ENCODE assay signal across 20 mouse cellular contexts in the genomic region with DNA sequence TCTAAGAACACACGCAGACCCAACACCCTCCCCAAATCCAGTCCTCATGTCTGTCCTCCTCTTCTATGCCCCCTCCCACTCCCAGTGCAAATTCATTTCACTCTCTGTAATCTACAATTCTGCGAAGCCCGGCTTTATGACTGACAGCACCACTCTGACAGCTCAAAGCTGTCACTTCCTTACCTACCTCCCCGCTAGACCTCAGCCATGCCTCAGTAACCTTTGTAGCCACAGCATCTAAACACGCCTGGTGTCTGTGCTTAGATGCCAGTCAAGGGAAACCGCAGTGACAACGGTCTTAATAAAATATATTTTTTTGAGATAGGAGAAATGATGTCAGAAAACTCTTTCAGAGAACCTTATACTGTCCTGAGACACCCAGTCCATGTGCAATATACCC.
DNase-seq lines count a peak whose midpoint lies in the region; ATAC-seq lines count a peak whose summit lies in the region.
"Had no signal": no experiment of that assay in that cellular context is flagged by ENCODE, and none has a peak within 500 bp of the region (broad histone marks: within the 10 kb centered on the region; RNA-seq: fewer than 3 reads in every experiment).

No protein-coding gene starts in this region.

- 83% methylated on average over 7 of the region's 7 CpGs for WGBS in limb, embryonic 11.5 days
- 85% methylated on average over 7 of the region's 7 CpGs for WGBS in limb, embryonic 10.5 days
- WGBS in forebrain, embryonic 14.5 days, result 26% methylated on average over 7 of the region's 7 CpGs

- no peak for ATAC-seq in limb, embryonic 11.5 days (ENCODE audit: insufficient number of reproducible peaks, low FRiP score, low TSS enrichment, low read depth)
- ATAC-seq in common myeloid progenitor, adult 5-6 weeks (replicated peaks; ENCODE audit: low read depth, poor library complexity, severe bottlenecking), result peak; percentile 73
- no peak for ATAC-seq in forebrain, embryonic 14.5 days
- peak; percentile 62 for ATAC-seq in megakaryocyte progenitor cell, adult 5-6 weeks (replicated peaks; ENCODE audit: poor library complexity)

- H3K27ac ChIP-seq in limb, embryonic 11.5 days (replicated peaks; ENCODE audit: low read depth, low read length), result no peak overlapping the region
- H3K27ac ChIP-seq in limb, embryonic 10.5 days, result no peak overlapping the region
- H3K27ac ChIP-seq in forebrain, embryonic 14.5 days (ENCODE audit: low read depth, low read length), result peak overlapping the region; percentile 44; the same call in 1 of the 2 replicates

- no peaks in the 10 kb centered on the region; the same call in 1 of the 2 replicates for H3K36me3 ChIP-seq in limb, embryonic 11.5 days (ENCODE audit: control insufficient read depth, insufficient read depth, low read length)
- H3K36me3 ChIP-seq in limb, embryonic 10.5 days, result no peaks in the 10 kb centered on the region
- H3K36me3 ChIP-seq in forebrain, embryonic 14.5 days (ENCODE audit: control insufficient read depth, insufficient read depth, low read length), result no peaks in the 10 kb centered on the region
- H3K36me3 ChIP-seq: limb, embryonic 15.5 days had no signal

- no peaks in the 10 kb centered on the region for H3K27me3 ChIP-seq in limb, embryonic 11.5 days (ENCODE audit: control insufficient read depth, insufficient read depth, low read length)
- H3K27me3 ChIP-seq in limb, embryonic 10.5 days (ENCODE audit: low read depth, poor library complexity, severe bottlenecking), result no peaks in the 10 kb centered on the region
- no peaks in the 10 kb centered on the region for H3K27me3 ChIP-seq in forebrain, embryonic 14.5 days (replicated peaks; ENCODE audit: control insufficient read depth, insufficient read depth, low read length)
- H3K27me3 ChIP-seq: heart, embryonic 13.5 days; limb, embryonic 15.5 days had no signal

- H3K4me1 ChIP-seq in limb, embryonic 11.5 days (ENCODE audit: control insufficient read depth, insufficient read depth, low read length), result peaks cover 9% of the 10 kb centered on the region; the same call in 1 of the 2 replicates
- peaks cover 44% of the 10 kb centered on the region for H3K4me1 ChIP-seq in limb, embryonic 10.5 days
- peaks cover 15% of the 10 kb centered on the region for H3K4me1 ChIP-seq in forebrain, embryonic 14.5 days (ENCODE audit: control insufficient read depth, insufficient read depth, low read length)

- peak; percentile 18 for DNase-seq in limb, embryonic 11.5 days (ENCODE audit: low spot score)
- no peak for DNase-seq in limb, embryonic 10.5 days (ENCODE audit: low spot score)
- DNase-seq in forebrain, embryonic 14.5 days (ENCODE audit: low spot score), result no peak
- no peak for DNase-seq in yolk sac, embryonic 10.5 days (ENCODE audit: low spot score)
- no peak for DNase-seq in left cerebral cortex, postnatal 36 days (ENCODE audit: low spot score in 2 of 2)
- DNase-seq in left cerebral cortex, adult 11 months (ENCODE audit: low spot score), result no peak
- DNase-seq: cerebellum, postnatal 10 days; embryo, embryonic 11 days; gastrocnemius, postnatal 14 days; heart, postnatal 4 days; kidney, adult 9 months; kidney, postnatal 4 days; lung, adult 18-20 months; lung, postnatal 36 days; right cerebral cortex, postnatal 14 days; thymus, postnatal 25 days had no signal

- no peak overlapping the region for H3K4me3 ChIP-seq in limb, embryonic 11.5 days (ENCODE audit: low read depth, low read length)
- H3K4me3 ChIP-seq in limb, embryonic 10.5 days, result no peak overlapping the region
- peak overlapping the region; percentile 25 for H3K4me3 ChIP-seq in forebrain, embryonic 14.5 days (ENCODE audit: low read depth, low read length)

- H3K4me2 ChIP-seq in limb, embryonic 11.5 days (ENCODE audit: low read depth, severe bottlenecking), result no peak overlapping the region
- H3K4me2 ChIP-seq in forebrain, embryonic 14.5 days (ENCODE audit: low read length), result peak overlapping the region; percentile 49

- intact Hi-C loops in left cerebral cortex, postnatal 36 days (cut with DNase I), result no loop called here

- no peaks in the 10 kb centered on the region for H3K9me3 ChIP-seq in limb, embryonic 11.5 days (ENCODE audit: control insufficient read depth, low read length)
- no peaks in the 10 kb centered on the region for H3K9me3 ChIP-seq in limb, embryonic 10.5 days (replicated peaks)
- no peaks in the 10 kb centered on the region for H3K9me3 ChIP-seq in forebrain, embryonic 14.5 days (replicated peaks; ENCODE audit: control insufficient read depth, low read length)
- H3K9me3 ChIP-seq: heart, embryonic 13.5 days; limb, embryonic 15.5 days had no signal

- H3K9ac ChIP-seq in limb, embryonic 11.5 days (ENCODE audit: low read length), result no peak overlapping the region
- no peak overlapping the region; the same call in 1 of the 2 replicates for H3K9ac ChIP-seq in forebrain, embryonic 14.5 days (ENCODE audit: low read length)
- H3K9ac ChIP-seq: heart, embryonic 13.5 days; limb, embryonic 15.5 days had no signal

Comparison
In these comparisons a context has a peak if more than half of its experiments do, and no peak if none do; other contexts are left out.
1. ATAC-seq: peak in common myeloid progenitor, adult 5-6 weeks (single experiment) and megakaryocyte progenitor cell, adult 5-6 weeks (single experiment); none in limb, embryonic 11.5 days (single experiment) and forebrain, embryonic 14.5 days (single experiment).